Mouse (Mus musculus): Measurements from ENCODE around the gene Cadm1. TPM values are rescaled to one million over a fixed set of nuclear protein-coding genes. Genes with fewer than 3 reads are reported as not detected.

Gene Cadm1
- total and polyA plus RNA-seq, 3 experiments: 0.14 to 0.31 TPM; not detected in 1

DNA sequence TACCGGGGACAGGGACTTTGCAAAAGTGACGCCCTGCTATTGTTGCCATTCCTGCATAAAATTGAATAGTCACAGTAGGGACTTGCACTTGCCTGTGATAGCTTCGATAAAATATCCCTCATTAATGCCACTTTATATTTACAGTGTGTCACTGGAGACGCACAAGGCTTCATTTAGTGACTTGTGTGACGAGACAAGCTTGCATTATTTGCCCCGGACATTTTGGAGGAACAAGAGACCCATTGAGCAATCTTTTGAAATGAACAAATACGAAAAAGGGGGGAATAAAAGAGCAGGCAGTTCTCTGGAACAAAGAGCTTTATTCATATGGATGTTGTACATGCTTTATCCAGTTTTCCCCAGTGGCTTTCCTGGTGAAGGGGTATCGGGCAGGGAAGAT is 3.5 kb downstream of the Cadm1 start:
- DNase-seq (ENCODE audit: low read depth, low spot score): no peak
- Histone ChIP-seq H3K79me2 (ENCODE audit: control insufficient read depth, insufficient read depth, low read length, poor library complexity) (no peaks in the 10 kb centered on the region), H3K27ac (ENCODE audit: control insufficient read depth, low read depth, low read length) (no peak overlapping the region), H3K9ac (ENCODE audit: control insufficient read depth, low read depth, low read length, poor library complexity, severe bottlenecking) (no peak overlapping the region), H3K9me3 (replicated peaks; ENCODE audit: insufficient read depth, low read length) (no peaks in the 10 kb centered on the region), H3K27me3 (ENCODE audit: control insufficient read depth in 1 of 2, insufficient read depth in 2 of 2, low read length in 2 of 2) (no peaks in the 10 kb centered on the region), H3K36me3 (ENCODE audit: control insufficient read depth in 1 of 2, insufficient read depth in 2 of 2, low read length in 2 of 2) (no peaks in the 10 kb centered on the region), H3K4me3 (ENCODE audit: control insufficient read depth in 1 of 2, insufficient read depth in 1 of 2, low read depth in 2 of 2, low read length in 2 of 2) (no peak overlapping the region), H3K4me1 (ENCODE audit: control insufficient read depth in 1 of 2, insufficient read depth in 2 of 2, low read length in 2 of 2) (no peaks in the 10 kb centered on the region)
- no peak for TF ChIP-seq RCOR1 (IDR thresholded peaks at IDR 0.05; ENCODE audit: low read depth, low read length)
- no peak for TF ChIP-seq EP300 (IDR thresholded peaks at IDR 0.05; ENCODE audit: low read depth in 1 of 2, low read length in 2 of 2)
- no peak for TF ChIP-seq ETS1 (IDR thresholded peaks at IDR 0.05; ENCODE audit: low read depth, low read length)
- TF ChIP-seq SIN3A (IDR thresholded peaks at IDR 0.05; ENCODE audit: low read length): no peak
- TF ChIP-seq SMC3 (IDR thresholded peaks at IDR 0.05; ENCODE audit: low read depth, low read length): no peak
- no peak for TF ChIP-seq ZKSCAN1 (IDR thresholded peaks at IDR 0.05; ENCODE audit: low read depth, low read length)
- no peak for TF ChIP-seq BHLHE40 (IDR thresholded peaks at IDR 0.05; ENCODE audit: borderline replicate concordance, low read depth, low read length)
- no peak for TF ChIP-seq MYC (IDR thresholded peaks at IDR 0.05; ENCODE audit: low read depth, low read length)
- no peak for TF ChIP-seq POLR2AphosphoS5 (IDR thresholded peaks at IDR 0.05; ENCODE audit: borderline replicate concordance, low read depth, low read length)
- TF ChIP-seq CTCF (IDR thresholded peaks at IDR 0.05 in 2 of 3, conservative IDR thresholded peaks at IDR 0.05 in 1 of 3; ENCODE audit: control insufficient read depth in 1 of 3, insufficient read depth in 1 of 3, low read depth in 2 of 3, low read length in 3 of 3, poor library complexity in 1 of 3, severe bottlenecking in 1 of 3): no peak
- no peak for TF ChIP-seq TAL1 (IDR thresholded peaks at IDR 0.05; ENCODE audit: low read length)
- no peak for TF ChIP-seq POLR2A (IDR thresholded peaks at IDR 0.05; ENCODE audit: control insufficient read depth in 1 of 2, insufficient read depth in 1 of 2, low read depth in 1 of 2, low read length in 2 of 2, poor library complexity in 1 of 2)
- TF ChIP-seq ELF1 (IDR thresholded peaks at IDR 0.05; ENCODE audit: low read depth, low read length): no peak
- TF ChIP-seq ZNF384 (IDR thresholded peaks at IDR 0.05; ENCODE audit: low read depth, low read length): no peak
- no peak for TF ChIP-seq HCFC1 (IDR thresholded peaks at IDR 0.05; ENCODE audit: low read depth, low read length)
- TF ChIP-seq UBTF (IDR thresholded peaks at IDR 0.05; ENCODE audit: borderline replicate concordance, insufficient read depth, low read depth, low read length): no peak
- no peak for TF ChIP-seq GATA1 (IDR thresholded peaks at IDR 0.05; ENCODE audit: low read depth, low read length)
- TF ChIP-seq MAX (IDR thresholded peaks at IDR 0.05; ENCODE audit: low read length): no peak

DNA sequence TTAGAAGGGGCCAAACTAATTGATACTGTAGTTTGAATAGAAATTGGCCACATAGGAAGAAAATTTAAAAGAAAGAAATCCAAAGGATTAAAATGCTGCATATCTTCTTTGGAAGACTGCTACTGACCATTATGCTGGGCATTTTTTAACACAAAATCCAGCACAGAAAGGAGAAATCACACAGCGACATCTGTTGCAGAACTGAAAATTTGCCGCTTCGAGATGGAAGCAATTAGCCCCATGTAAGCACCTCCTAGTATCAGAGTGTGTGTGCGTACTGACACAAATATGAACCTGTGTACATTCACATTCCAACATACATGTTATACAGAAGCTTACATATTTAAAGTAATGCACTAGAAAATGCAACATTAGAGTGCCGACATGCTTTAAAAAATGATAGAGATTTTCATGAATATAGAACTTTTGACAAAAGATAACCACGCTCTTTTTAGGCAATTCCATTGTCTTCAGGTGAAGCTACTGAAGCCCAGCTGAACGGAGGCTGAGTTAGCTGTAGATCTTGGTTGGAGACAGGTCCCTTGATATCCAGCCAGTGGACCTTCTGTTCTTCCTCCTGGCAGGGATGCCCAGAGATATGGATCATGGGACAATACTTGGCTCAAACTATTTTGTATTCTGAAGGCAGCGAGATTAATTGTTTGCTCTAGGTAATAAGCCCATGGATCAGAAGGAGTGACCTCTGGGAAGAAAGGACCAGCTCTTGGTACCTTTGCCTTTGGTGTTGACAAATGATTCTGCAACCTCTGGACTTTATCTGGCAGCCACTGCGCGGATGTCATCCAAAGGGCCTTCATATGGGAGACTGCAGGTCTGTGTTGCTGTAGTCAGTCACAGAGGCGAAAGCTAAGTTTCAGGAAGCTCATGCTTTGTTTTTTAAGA is 4.9 kb downstream of the Cadm1 start:
- Histone ChIP-seq H3K36me3 (ENCODE audit: control insufficient read depth in 1 of 2, insufficient read depth in 2 of 2, low read length in 2 of 2) (no peaks in the 10 kb centered on the region), H3K4me1 (ENCODE audit: control insufficient read depth in 1 of 2, insufficient read depth in 2 of 2, low read length in 2 of 2) (no peaks in the 10 kb centered on the region), H3K9me3 (replicated peaks; ENCODE audit: insufficient read depth, low read length) (no peaks in the 10 kb centered on the region), H3K9ac (ENCODE audit: control insufficient read depth, low read depth, low read length, poor library complexity, severe bottlenecking) (no peak overlapping the region), H3K4me3 (ENCODE audit: control insufficient read depth in 1 of 2, insufficient read depth in 1 of 2, low read depth in 2 of 2, low read length in 2 of 2) (no peak overlapping the region), H3K27ac (ENCODE audit: control insufficient read depth, low read depth, low read length) (no peak overlapping the region), H3K27me3 (ENCODE audit: control insufficient read depth in 1 of 2, insufficient read depth in 2 of 2, low read length in 2 of 2) (no peaks in the 10 kb centered on the region; a peak in 1 of 4 replicates), H3K79me2 (ENCODE audit: control insufficient read depth, insufficient read depth, low read length, poor library complexity) (no peaks in the 10 kb centered on the region)
- DNase-seq (ENCODE audit: low read depth, low spot score): no peak
- TF ChIP-seq SMC3 (IDR thresholded peaks at IDR 0.05; ENCODE audit: low read depth, low read length) (no peak), E2F4 (IDR thresholded peaks at IDR 0.05; ENCODE audit: borderline replicate concordance, low read depth, low read length) (no peak), TAL1 (IDR thresholded peaks at IDR 0.05; ENCODE audit: low read length) (no peak), CHD1 (IDR thresholded peaks at IDR 0.05; ENCODE audit: low read depth, low read length) (no peak), MYC (IDR thresholded peaks at IDR 0.05; ENCODE audit: low read depth, low read length) (no peak), ETS1 (IDR thresholded peaks at IDR 0.05; ENCODE audit: low read depth, low read length) (no peak), MEF2A (IDR thresholded peaks at IDR 0.05; ENCODE audit: extremely low read depth, insufficient replicate concordance, low read depth, low read length, poor library complexity, severe bottlenecking) (no peak), MAX (IDR thresholded peaks at IDR 0.05; ENCODE audit: low read length) (no peak), MYB (IDR thresholded peaks at IDR 0.05; ENCODE audit: low read depth, low read length) (no peak), POLR2AphosphoS5 (IDR thresholded peaks at IDR 0.05; ENCODE audit: borderline replicate concordance, low read depth, low read length) (no peak), CHD2 (IDR thresholded peaks at IDR 0.05; ENCODE audit: low read length) (no peak), CTCF (IDR thresholded peaks at IDR 0.05 in 2 of 3, conservative IDR thresholded peaks at IDR 0.05 in 1 of 3; ENCODE audit: control insufficient read depth in 1 of 3, insufficient read depth in 1 of 3, low read depth in 2 of 3, low read length in 3 of 3, poor library complexity in 1 of 3, severe bottlenecking in 1 of 3) (no peak), POLR2AphosphoS2 (IDR thresholded peaks at IDR 0.05; ENCODE audit: low read length) (no peak)
